Mouse (Mus musculus) ES-Bruce4 (cell line): ENCODE results near the gene Wsb2. TPM values are rescaled to one million over a fixed set of nuclear protein-coding genes. Genes with fewer than 3 reads are reported as not detected.

ENCODE experiments used
- H3K27ac ChIP-seq: 2 replicates; pipeline ENCODE4 v1.5.1; 2012; ENCODE audit warnings: low read length, inconsistent platforms; ENCODE audit not compliant: insufficient read depth
- H3K27me3 ChIP-seq: 2 replicates; pipeline ENCODE4 v1.6.1; 2012; ENCODE audit warnings: mild to moderate bottlenecking, low read length, inconsistent platforms; ENCODE audit not compliant: control insufficient read depth, poor library complexity, insufficient read depth, severe bottlenecking
- H3K36me3 ChIP-seq: 2 replicates; pipeline ENCODE4 v1.6.1; 2012; ENCODE audit warnings: inconsistent platforms, mild to moderate bottlenecking, low read length, moderate library complexity; ENCODE audit not compliant: control insufficient read depth, poor library complexity, insufficient read depth, severe bottlenecking
- H3K4me1 ChIP-seq: one replicate; pipeline ENCODE4 v1.8.1; 2011; ENCODE audit warnings: low read length; ENCODE audit not compliant: control insufficient read depth, insufficient read depth
- H3K4me3 ChIP-seq: 2 replicates; pipeline ENCODE4 v1.5.1; 2011; ENCODE audit warnings: low read depth, mild to moderate bottlenecking, low read length
- H3K9ac ChIP-seq: 2 replicates; pipeline ENCODE4 v1.6.1; 2012; ENCODE audit warnings: low read depth, mild to moderate bottlenecking, inconsistent platforms; ENCODE audit not compliant: poor library complexity, severe bottlenecking
- H3K9me3 ChIP-seq: replicated peaks from 2 replicates; pipeline ENCODE4 v1.6.1; 2012; ENCODE audit warnings: mild to moderate bottlenecking, low read length, inconsistent platforms; ENCODE audit not compliant: control insufficient read depth, poor library complexity, insufficient read depth, severe bottlenecking
- CTCF ChIP-seq: IDR thresholded peaks from one replicate; pipeline ENCODE4 v1.8.1; 2011; ENCODE audit warnings: low read depth, low read length
- EP300 ChIP-seq: IDR thresholded peaks from 2 replicates; pipeline ENCODE4 v1.6.1; 2011; ENCODE audit warnings: low read depth, low read length; ENCODE audit not compliant: insufficient read depth
- POLR2A ChIP-seq: IDR thresholded peaks from one replicate; pipeline ENCODE4 v1.8.1; 2011; ENCODE audit warnings: low read length; ENCODE audit not compliant: insufficient read depth
- polyA plus RNA-seq: library from polyadenylated mRNA; stranded (reverse); fragments of >200 nt; gene quantifications from 2 replicates; pipeline ENCODE4 v1.2.4, GENCODE M21; 2011; ENCODE audit warnings: low read depth; ENCODE audit not compliant: missing spikeins, insufficient read depth, insufficient read length

Wsb2 gene
- polyA plus RNA-seq, 1 experiment: 49.5 TPM

DNA sequence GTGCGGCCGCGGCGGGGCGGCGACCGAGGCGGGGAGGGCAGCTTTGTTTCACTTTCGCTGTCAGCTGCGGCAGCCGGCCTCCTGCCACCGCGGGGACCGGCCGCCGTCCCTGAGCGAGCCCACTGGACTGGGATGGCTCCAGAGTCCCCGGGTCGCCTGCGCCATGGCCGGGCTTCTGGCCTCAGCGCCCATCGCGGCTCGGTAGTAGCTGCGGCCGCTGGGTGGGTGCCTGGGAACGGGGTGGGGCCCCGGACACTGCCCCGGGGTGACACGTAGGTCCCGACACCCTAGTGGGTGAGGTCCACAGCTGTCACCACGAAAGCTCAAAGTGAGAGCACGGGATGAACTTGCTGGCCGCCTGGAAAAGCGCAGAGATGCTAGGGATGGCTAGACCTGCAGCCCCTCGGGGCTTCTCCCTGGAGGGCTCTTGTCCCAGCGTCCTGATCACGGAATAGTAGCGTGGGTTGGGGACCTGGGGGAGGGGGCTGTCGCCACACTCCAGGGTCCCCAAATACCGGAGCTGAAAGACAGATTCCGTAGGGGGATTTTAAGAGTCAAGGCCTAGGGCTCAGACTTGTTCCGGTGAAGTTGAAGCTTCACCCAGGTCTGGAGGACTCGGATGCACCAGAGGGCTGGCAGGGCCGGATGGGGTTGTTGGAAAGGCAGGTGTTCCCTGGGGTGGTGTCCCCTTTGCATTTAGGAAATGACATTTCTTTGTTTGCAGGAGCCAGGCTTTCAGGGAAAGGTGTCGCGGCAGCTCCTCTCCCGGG lies 559 bp downstream of the Wsb2 start:
- Histone ChIP-seq H3K27me3 (no peaks in the 10 kb centered on the region), H3K9ac (peak overlapping the region; percentile 96), H3K27ac (peak overlapping the region; percentile 4), H3K4me1 (peaks cover 9% of the 10 kb centered on the region), H3K9me3 (no peaks in the 10 kb centered on the region), H3K4me3 (peak overlapping the region; percentile 69), H3K36me3 (no peaks in the 10 kb centered on the region)
- TF ChIP-seq EP300: 0 out of 2 replicates have a peak, but pooled peaks have one; percentile 15
- no peak for TF ChIP-seq CTCF
- TF ChIP-seq POLR2A: no peak

DNA sequence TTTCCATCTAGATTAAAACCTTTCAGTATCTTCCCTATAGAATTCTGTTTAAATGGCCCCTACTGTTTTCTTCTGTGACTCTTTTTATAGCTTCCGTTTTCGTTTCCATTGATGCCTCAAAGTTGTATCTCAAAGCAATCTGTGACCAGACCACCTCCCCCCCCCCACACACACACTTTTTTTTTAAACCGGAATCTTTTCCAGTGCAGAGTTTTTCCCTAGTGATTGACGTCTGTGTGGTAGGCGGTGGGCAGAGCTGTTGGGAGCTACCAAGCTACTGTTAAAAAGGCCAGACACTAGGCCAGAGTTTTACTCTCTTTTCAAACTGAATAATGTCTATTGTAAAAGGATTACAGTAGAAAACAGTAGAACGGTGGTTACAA lies 1.1 kb downstream of the Wsb2 start:
- no peaks in the 10 kb centered on the region for H3K27me3 ChIP-seq
- H3K9me3 ChIP-seq: no peaks in the 10 kb centered on the region
- peak overlapping the region; percentile 69 for H3K4me3 ChIP-seq
- H3K36me3 ChIP-seq: no peaks in the 10 kb centered on the region
- peak overlapping the region; percentile 4 for H3K27ac ChIP-seq
- no peak for TF ChIP-seq EP300
- no peak for TF ChIP-seq CTCF
- no peak for TF ChIP-seq POLR2A
- peak overlapping the region; percentile 96 for H3K9ac ChIP-seq
- peaks cover 6% of the 10 kb centered on the region for H3K4me1 ChIP-seq

DNA sequence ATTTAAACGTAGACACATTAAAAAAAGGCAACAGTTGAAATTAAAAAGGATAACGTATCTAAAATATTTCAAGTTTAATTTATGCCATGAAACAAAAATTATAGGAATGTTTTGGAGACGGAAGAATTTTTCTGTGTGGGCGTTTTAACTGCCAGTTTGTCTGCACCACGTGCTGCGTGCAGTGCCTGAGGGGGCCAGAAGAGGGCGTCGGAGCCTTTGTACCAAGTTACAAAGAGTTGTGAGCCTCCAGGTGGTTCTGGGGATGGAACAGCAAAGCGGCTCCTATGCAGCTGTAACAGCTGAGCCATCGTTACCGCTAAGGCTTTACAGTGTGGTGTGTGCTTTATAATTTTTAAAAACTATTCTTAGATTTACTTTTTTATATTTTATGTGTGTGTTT lies 1.6 kb downstream of the Wsb2 start:
- TF ChIP-seq EP300: peak; percentile 53; the same call in 1 of the 2 replicates
- TF ChIP-seq CTCF: peak; percentile 86
- TF ChIP-seq POLR2A: no peak
- Histone ChIP-seq H3K9me3 (no peaks in the 10 kb centered on the region), H3K27ac (no peak overlapping the region; the same call in 1 of the 2 replicates), H3K36me3 (0 out of 2 replicates have a peak, but pooled peaks cover 1% of the 10 kb centered on the region), H3K27me3 (no peaks in the 10 kb centered on the region), H3K4me1 (peaks cover 6% of the 10 kb centered on the region), H3K4me3 (peak overlapping the region; percentile 57), H3K9ac (peak overlapping the region; percentile 96)

DNA sequence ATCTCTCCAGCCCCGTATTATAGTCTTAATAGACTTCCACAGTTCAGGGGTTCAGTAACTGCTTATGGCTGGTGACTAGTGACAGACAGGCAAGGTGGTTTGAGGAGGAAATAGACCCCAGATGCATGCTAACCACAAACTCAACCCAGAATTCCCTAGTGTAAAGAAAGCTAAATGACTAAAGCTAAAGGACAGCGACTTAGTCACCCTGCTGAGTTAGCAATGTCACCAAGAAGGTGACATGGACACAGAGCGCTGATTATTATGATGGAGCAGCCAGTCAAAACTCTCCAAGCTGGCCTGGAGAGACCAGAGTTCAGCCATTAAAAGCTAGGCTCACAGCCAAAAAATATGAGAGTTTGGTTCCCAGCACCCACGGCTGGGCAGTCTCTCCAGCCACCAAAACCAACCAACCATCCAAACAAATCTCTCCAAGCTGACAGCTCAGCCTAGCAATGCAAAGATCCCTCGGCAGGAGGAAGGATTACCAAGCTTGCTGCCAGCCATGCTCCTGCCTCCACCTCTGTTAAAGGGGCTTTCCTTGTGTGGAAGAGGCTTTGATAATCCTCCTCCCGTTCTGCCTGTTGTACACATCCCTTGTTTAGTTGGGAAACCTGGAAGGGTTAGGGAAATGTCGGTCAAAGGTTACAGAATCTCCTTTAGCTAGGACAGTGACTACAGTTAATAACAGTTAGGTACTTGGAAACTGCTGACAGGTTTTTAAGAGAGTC lies 2.6 kb downstream of the Wsb2 start:
- no peaks in the 10 kb centered on the region for H3K9me3 ChIP-seq
- 0 out of 2 replicates have a peak, but pooled peaks cover 3% of the 10 kb centered on the region for H3K36me3 ChIP-seq
- no peaks in the 10 kb centered on the region for H3K27me3 ChIP-seq
- peaks cover 12% of the 10 kb centered on the region for H3K4me1 ChIP-seq
- peak overlapping the region; percentile 12; the same call in 1 of the 2 replicates for H3K4me3 ChIP-seq
- H3K27ac ChIP-seq: peak overlapping the region; percentile 93
- H3K9ac ChIP-seq: peak overlapping the region; percentile 46
- no peak for TF ChIP-seq EP300
- no peak for TF ChIP-seq CTCF
- TF ChIP-seq POLR2A: no peak

DNA sequence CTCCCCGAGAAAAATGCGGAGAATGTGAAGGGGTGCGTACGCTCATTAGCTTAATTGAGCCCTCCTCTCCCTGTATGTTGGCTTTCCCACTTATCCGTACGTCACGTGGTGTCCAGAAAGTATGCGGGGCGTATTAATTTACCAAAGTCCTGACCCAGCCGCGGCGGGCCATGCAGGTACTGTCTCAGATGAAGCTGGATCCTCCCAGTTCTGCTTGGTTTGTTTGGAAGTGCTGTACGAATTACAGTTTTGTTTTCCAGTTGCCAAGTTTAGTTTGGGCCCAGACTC lies 3.1 kb downstream of the Wsb2 start:
- peaks cover 5% of the 10 kb centered on the region; the same call in 1 of the 2 replicates for H3K36me3 ChIP-seq
- H3K4me3 ChIP-seq: peak overlapping the region; percentile 12
- no peaks in the 10 kb centered on the region for H3K27me3 ChIP-seq
- peaks cover 15% of the 10 kb centered on the region for H3K4me1 ChIP-seq
- no peak for TF ChIP-seq EP300
- TF ChIP-seq POLR2A: no peak
- no peak for TF ChIP-seq CTCF
- H3K27ac ChIP-seq: peak overlapping the region; percentile 93
- no peaks in the 10 kb centered on the region for H3K9me3 ChIP-seq
- peak overlapping the region; percentile 46 for H3K9ac ChIP-seq
